Mouse (Mus musculus): ENCODE data around the gene Csad. TPM values are rescaled to one million over a fixed set of nuclear protein-coding genes. Genes with fewer than 3 reads are reported as not detected.
"Not testable (repeated sequence)": the region's sequence is repeated elsewhere in the genome, so short reads cannot be mapped to it uniquely, and the experiment has no call there.

Csad gene
- total and polyA plus RNA-seq, 3 experiments: 71.2 to 128 (median 106) TPM

- no peak for DNase-seq
Observed at GRCm38 (mm10) chr15:102235371-102236027, 31.0 kb upstream of the Csad start.

DNA sequence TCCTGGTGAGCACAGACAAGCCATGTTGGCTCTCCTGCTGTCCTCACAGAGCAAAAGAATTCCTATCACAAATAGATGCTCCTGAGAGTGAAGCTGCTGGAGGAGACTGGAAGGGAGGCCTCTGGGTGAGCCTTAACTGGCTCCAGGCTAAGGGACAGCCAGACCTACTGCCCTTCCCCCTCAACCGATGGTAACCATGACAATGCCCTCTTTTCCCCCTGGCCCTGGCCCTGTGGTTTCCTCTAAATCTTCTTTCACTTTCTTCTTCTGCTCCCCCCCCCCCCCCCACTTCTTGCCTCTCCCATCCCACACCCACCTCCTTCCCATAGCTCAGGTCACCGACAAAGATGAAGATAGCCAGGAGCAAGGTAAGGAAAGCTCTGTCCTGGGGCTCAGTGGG lies 29.4 kb upstream of the Csad start:
- DNase-seq: no peak

DNA sequence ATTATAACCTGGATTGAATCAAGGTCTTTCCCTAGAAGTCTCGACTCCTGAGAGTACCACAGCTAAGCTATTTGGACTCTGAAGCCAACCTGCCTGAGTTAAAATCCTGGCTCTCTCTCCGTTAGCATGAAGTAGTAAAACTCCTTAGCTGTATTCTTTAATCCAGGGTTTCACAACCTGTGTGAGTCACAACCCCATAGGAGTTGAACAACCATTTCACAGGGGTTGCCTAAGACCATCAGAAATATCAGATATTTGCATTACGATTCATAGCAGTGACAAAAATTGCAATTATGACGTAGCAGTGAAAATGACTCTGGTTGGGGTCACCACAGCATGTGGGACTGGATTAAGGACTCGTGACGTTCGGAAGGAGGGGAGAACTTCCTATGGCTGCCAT lies 28.2 kb upstream of the Csad start:
- no peak for DNase-seq

- no peak for DNase-seq
Observed at GRCm38 (mm10) chr15:102231748-102232147, 27.2 kb upstream of the Csad start, which contains the start of gene Itgb7. TSS of gene Itgb7 (minus strand) at chr15:102231944.

- DNase-seq: no peak
Observed at GRCm38 (mm10) chr15:102230408-102231321, 26.1 kb upstream of the Csad start.

DNA sequence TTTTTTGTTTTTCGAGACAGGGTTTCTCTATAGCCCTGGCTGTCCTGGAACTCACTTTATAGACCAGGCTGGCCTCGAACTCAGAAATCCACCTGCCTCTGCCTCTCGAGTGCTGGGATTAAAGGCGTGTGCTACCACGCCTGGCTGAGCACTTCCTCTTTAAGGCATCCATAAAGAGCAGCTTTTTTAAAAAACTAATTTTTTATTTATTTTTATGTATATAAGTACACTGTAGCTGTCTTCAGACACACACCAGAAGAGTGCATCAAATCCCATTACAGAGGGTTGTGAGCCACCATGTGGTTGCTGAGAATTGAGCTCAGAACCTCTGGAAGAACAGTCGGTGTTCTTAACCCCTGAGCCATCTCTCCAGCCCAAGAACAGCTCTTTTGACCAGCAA lies 21.1 kb upstream of the Csad start:
- not testable (repeated sequence) for DNase-seq

- DNase-seq: no peak
Observed at GRCm38 (mm10) chr15:102224992-102225617, 20.6 kb upstream of the Csad start.

DNA sequence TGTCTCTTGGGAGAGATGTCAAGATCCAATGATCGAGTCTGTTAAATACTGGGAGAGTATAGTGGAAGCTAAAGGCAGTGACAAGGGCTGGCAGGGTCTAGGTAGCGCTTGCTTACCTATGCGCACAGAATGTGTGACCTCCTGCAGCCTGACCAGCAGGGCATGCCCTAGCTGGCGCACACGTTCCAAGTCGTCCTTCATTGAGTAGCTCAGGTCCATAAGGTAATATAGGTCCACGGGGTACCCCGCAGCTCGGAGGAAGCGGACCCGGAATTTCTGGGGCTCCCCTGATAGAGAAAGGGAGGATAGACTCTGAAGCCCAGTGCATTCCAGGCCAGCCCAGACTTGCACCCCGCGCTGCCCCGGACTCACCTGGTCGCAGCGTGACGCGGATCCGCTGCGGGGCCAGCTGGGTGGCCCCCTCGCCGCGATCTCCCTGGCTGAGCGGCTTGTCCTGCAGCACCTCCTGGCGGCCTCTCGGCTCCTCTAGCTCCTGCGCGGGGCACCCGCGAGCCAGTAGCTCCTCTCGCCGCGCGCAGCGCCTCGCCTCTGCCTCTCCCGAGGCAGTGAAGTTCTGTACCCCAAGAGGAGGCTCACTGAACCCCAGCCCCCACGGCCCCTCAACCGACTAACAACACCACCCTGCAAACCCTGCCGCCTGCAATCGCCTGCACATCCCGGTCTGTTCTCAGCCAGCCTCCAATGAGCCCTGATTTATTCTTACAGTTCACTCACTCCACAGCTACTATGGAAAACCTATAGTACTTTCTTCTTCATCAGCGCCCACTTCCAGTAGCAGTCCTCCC lies 19.9 kb upstream of the Csad start:
- DNase-seq: peak; percentile 87

GRCm38 (mm10) chr15:102222386-102222785 lies 17.9 kb upstream of the Csad start:
- DNase-seq: no peak

- DNase-seq: no peak
Observed at GRCm38 (mm10) chr15:102217325-102217724, 12.8 kb upstream of the Csad start.

DNA sequence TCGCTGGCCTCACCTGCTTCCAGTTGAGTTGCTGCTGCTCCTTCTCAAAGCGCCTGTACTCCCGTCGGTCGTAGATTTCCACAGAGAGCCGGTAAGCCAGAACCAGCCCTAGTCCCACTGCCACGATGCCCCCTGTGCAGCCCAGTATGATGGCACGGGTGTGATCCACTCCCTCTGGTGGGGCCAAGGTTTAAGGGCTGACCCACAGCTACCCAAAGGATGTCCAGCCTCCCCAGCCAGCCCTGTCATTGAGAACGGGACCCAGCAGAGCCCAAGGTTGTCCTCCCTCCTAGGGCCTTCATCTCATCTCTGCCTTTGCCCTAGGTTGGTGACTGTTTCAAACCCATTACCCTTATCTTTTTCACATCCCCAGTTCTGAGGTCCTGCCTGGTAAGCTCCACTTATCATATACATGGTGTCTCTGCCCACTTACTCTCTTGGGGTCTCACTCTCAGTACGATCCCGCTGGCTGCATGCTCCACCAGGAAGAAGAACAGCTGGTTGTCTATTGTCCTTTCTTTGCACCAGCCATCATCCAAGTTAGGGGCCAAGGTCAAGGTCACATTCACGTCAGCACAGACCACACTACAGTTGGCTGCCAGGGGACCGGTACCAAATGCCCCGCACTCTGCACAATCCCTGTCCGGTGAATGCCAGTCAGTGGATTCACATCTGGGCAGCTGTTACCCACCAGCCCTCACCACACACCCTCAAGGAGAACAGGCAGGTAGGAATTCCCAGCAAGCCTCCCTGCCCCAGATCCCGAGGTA lies 12.1 kb upstream of the Csad start:
- no peak for DNase-seq

- no peak for DNase-seq
Observed at GRCm38 (mm10) chr15:102215624-102216023, 11.1 kb upstream of the Csad start.

GRCm38 (mm10) chr15:102214132-102214531 lies 9.6 kb upstream of the Csad start:
- DNase-seq: no peak

DNA sequence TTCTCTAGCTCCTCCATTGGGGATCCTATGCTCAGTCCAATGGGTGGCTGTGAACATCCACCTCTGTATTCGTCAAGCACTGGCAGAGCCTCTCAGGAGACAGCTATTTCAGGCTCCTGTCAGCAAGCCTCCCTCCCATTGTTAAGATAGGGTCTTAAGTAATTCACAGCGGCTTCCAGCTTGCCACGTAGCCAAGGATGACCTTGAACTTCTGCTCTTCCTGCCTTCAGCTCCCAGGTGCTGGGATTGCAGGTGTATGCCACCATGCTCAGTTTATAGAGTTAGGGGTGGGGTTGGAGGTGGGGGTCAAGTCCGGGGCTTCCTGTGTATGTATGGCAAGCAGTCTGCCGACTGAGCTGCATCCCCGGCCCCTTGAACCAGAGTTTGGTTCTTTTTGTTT lies 7.4 kb upstream of the Csad start:
- DNase-seq: no peak

DNA sequence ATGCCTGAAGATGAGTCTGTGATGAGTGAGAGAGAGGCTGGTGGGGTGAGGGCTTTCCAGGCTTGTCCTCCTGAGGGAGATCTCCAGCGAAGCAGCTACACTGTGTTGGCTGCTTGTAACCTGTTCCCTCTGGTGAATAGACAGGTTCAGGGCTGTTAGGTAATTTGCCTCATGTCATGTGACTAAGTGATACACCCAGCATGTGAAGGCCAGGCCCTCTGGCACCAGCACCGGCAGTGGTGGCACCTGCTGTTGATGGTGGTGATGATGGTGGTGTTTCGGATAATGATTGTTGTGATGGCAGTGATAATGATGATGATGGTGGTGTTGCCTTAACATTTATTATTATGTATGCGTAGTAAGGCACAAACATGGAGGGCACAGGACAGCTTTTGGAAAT lies 6.3 kb upstream of the Csad start:
- no peak for DNase-seq

DNA sequence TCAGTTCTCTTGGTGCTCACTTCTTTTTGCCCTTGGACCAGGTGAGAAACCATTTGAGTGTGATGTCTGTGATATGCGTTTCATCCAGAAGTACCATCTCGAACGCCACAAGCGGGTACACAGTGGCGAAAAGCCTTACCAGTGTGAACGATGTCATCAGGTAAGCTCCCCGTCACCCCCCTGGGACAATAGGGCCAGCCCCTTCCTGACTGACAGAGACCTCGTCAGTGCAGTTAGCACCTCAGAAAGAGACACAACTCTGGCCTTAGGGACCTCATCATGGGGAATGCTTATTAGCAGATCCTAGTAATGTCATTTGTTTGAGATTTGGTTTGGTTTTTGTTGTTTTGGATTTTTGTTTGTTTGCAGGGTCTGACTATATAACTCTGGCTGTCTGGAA lies 4.6 kb upstream of the Csad start:
- DNase-seq: no peak

DNA sequence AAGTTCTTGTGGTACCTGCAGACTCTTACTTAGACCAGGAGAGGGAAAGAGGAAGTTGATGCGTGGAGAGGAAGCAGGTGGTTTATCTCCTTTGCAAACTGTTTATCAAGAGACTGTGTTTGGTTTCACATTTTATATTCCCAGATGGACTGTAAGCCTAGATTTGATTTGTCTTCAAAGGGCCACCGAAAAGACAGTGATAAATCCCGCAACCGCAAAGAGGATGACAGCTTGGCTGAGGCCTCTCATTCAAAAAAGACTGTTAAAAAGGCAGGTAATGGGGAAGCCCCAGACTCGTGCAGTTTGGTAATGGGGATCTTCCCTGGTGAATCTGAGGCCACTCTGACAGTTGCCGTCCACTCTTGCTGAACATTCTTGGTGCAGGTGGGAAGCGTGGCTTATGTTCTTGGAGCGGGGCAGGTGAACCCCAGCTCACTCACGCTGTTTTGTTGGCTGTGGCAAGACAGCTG lies 3.6 kb upstream of the Csad start:
- DNase-seq: no peak

- no peak for DNase-seq
Observed at GRCm38 (mm10) chr15:102207351-102207750, 2.8 kb upstream of the Csad start.

DNA sequence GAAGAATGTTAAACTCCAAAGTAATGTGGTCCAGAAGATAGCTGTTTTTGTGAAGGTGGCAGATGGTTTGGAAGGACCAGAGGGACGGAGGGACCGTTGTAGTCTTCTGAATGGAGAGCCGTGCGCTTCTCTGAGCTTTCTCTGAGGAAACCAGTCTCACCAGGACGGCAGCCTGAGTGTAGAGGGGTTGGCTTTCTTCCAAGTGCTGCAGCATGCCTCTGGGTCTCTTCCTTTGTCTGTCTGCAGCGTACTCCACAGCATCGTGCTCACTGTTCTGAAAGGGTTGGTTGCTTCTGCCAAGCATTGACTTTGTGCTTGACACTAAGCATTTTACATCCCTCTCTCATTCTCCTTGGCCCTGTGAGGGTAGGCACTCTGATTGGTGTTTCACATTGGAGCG lies 1.3 kb upstream of the Csad start:
- DNase-seq: no peak

GRCm38 (mm10) chr15:102203835-102204381 lies 616 bp downstream of the Csad start:
- peak; percentile 85 for DNase-seq

Data from adrenal gland, adult 2 months (tissue).